Mouse (Mus musculus): ENCODE data around the gene Olfr172.

Gene Olfr172

GRCm38 (mm10) chr16:58763076-58763475, at the start of gene Olfr172:
Olfr172 (minus strand) TSS chr16:58763176.
- DNase-seq (ENCODE audit: extremely low read depth, insufficient read length, low spot score), result no peak

- DNase-seq (ENCODE audit: extremely low read depth, insufficient read length, low spot score), result no peak
Measured at GRCm38 (mm10) chr16:58800168-58800567, 37.2 kb upstream of the Olfr172 start, which contains the start of gene Olfr173. Olfr173 (minus strand) TSS chr16:58800268.

GRCm38 (mm10) chr16:58756191-58756590, 6.8 kb downstream of the Olfr172 start:
- no peak for DNase-seq (ENCODE audit: extremely low read depth, insufficient read length, low spot score)

- DNase-seq (ENCODE audit: extremely low read depth, insufficient read length, low spot score), result no peak
Measured at GRCm38 (mm10) chr16:58751314-58751713, 11.7 kb downstream of the Olfr172 start.

GRCm38 (mm10) chr16:58746715-58747114, 16.3 kb downstream of the Olfr172 start:
- DNase-seq (ENCODE audit: extremely low read depth, insufficient read length, low spot score), result no peak

- no peak for DNase-seq (ENCODE audit: extremely low read depth, insufficient read length, low spot score)
Measured at GRCm38 (mm10) chr16:58740751-58741150, 22.2 kb downstream of the Olfr172 start.

- no peak for DNase-seq (ENCODE audit: extremely low read depth, insufficient read length, low spot score)
Measured at GRCm38 (mm10) chr16:58738800-58739199, 24.2 kb downstream of the Olfr172 start.

- DNase-seq (ENCODE audit: extremely low read depth, insufficient read length, low spot score), result no peak
Measured at GRCm38 (mm10) chr16:58738205-58738604, 24.8 kb downstream of the Olfr172 start.

- DNase-seq (ENCODE audit: extremely low read depth, insufficient read length, low spot score), result no peak
Measured at GRCm38 (mm10) chr16:58728176-58728671, 34.8 kb downstream of the Olfr172 start.

- peak; percentile 98 for DNase-seq (ENCODE audit: extremely low read depth, insufficient read length, low spot score)
Measured at GRCm38 (mm10) chr16:58727477-58728131, 35.4 kb downstream of the Olfr172 start, which contains the start of gene Cldnd1. Cldnd1 (plus strand) TSS chr16:58727910.

GRCm38 (mm10) chr16:58726680-58727476, 36.1 kb downstream of the Olfr172 start:
- no peak for DNase-seq (ENCODE audit: extremely low read depth, insufficient read length, low spot score)

- DNase-seq (ENCODE audit: extremely low read depth, insufficient read length, low spot score), result no peak
Measured at GRCm38 (mm10) chr16:58722292-58722691, 40.7 kb downstream of the Olfr172 start.

- DNase-seq (ENCODE audit: extremely low read depth, insufficient read length, low spot score), result no peak
Measured at GRCm38 (mm10) chr16:58718666-58719120, 44.3 kb downstream of the Olfr172 start, which contains the start of gene Gpr15. Gpr15 (minus strand) TSS chr16:58719070.

- no peak for DNase-seq (ENCODE audit: extremely low read depth, insufficient read length, low spot score)
Measured at GRCm38 (mm10) chr16:58715018-58715417, 48.0 kb downstream of the Olfr172 start.

GRCm38 (mm10) chr16:58713128-58713527, 49.8 kb downstream of the Olfr172 start:
- DNase-seq (ENCODE audit: extremely low read depth, insufficient read length, low spot score), result no peak

- DNase-seq (ENCODE audit: extremely low read depth, insufficient read length, low spot score), result no peak
Measured at GRCm38 (mm10) chr16:58712221-58712620, 50.8 kb downstream of the Olfr172 start.
